33 mouse cellular contexts compared by ENCODE assay signal in the genomic region with DNA sequence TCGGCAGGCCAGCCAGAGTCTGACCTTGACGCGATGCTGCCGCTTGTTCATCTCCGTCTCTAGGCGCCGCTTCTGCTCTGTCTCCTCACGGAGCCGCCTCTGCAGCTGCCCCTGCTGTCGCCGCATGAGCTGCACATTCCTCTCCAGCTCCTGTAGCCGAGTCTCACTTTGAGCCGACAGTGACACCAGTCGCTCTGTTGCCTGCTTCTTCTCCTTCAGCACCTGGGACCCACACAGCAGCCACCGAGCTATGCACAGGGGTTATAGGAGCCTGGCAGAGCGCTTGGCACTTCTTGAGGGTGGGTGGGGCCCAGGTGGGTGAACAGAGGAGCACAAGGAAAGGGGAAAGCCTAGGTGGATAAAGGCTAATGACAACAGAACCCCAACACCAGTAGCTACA. TPM values are rescaled to one million over a fixed set of nuclear protein-coding genes. Genes with fewer than 3 reads are reported as not detected.
A peak's percentile ranks its signal among the peaks of the same experiment; 100 is the strongest.
DNase-seq lines count a peak whose midpoint lies in the region; ATAC-seq and TF ChIP-seq lines count a peak whose summit lies in the region.
"Had no signal": no experiment of that assay in that cellular context is flagged by ENCODE, and none has a peak within 500 bp of the region (broad histone marks: within the 10 kb centered on the region; RNA-seq: fewer than 3 reads in every experiment).

No protein-coding gene starts in this region.

- H3K9me3 ChIP-seq in heart, embryonic 12.5 days (replicated peaks), result no peaks in the 10 kb centered on the region
- H3K9me3 ChIP-seq in heart, postnatal 0 days (replicated peaks; ENCODE audit: control insufficient read depth, low read length), result no peaks in the 10 kb centered on the region
- H3K9me3 ChIP-seq: embryonic facial prominence, embryonic 12.5 days; embryonic facial prominence, embryonic 15.5 days; G1E; hindbrain, embryonic 10.5 days; hindbrain, embryonic 13.5 days; intestine, embryonic 15.5 days had no signal

- ATAC-seq in heart, embryonic 12.5 days (ENCODE audit: insufficient number of reproducible peaks, low FRiP score), result no peak
- ATAC-seq in heart, postnatal 0 days (ENCODE audit: insufficient read depth, low read depth), result peak; percentile 30; the same call in 1 of the 2 replicates
- ATAC-seq: forebrain, embryonic 14.5 days; forebrain, postnatal 0 days; hindbrain, embryonic 16.5 days; intestine, embryonic 15.5 days; Patski had no signal

- no peak overlapping the region for H3K9ac ChIP-seq in heart, adult 2 months (ENCODE audit: low read depth, low read length)
- H3K9ac ChIP-seq in heart, embryonic 12.5 days, result no peak overlapping the region
- H3K9ac ChIP-seq in heart, postnatal 0 days (replicated peaks; ENCODE audit: low read depth, low read length), result no peak overlapping the region
- H3K9ac ChIP-seq: embryonic facial prominence, embryonic 12.5 days; embryonic facial prominence, embryonic 15.5 days; forebrain, postnatal 0 days; hindbrain, embryonic 13.5 days; intestine, embryonic 15.5 days had no signal

- TF ChIP-seq POLR2A in heart, adult 2 months (IDR thresholded peaks at IDR 0.05; ENCODE audit: insufficient read depth, low read depth, low read length), result no peak

- H3K36me3 ChIP-seq in heart, adult 2 months (ENCODE audit: control insufficient read depth, insufficient read depth, low read length), result no peaks in the 10 kb centered on the region
- peaks cover 56% of the 10 kb centered on the region for H3K36me3 ChIP-seq in heart, embryonic 12.5 days
- peaks cover 25% of the 10 kb centered on the region for H3K36me3 ChIP-seq in heart, postnatal 0 days (replicated peaks; ENCODE audit: control insufficient read depth, insufficient read depth, low read length)

- WGBS in heart, adult 2 months, result 70% methylated on average over 16 of the region's 16 CpGs
- WGBS in heart, embryonic 12.5 days, result 44% methylated on average over 16 of the region's 16 CpGs
- 62% methylated on average over 16 of the region's 16 CpGs for WGBS in heart, postnatal 0 days

- no peaks in the 10 kb centered on the region for H3K4me1 ChIP-seq in heart, adult 2 months (ENCODE audit: control insufficient read depth, insufficient read depth, low read length)
- H3K4me1 ChIP-seq in heart, embryonic 12.5 days (replicated peaks), result 0 out of 2 replicates have a peak, but pooled peaks cover 3% of the 10 kb centered on the region
- H3K4me1 ChIP-seq in heart, postnatal 0 days (ENCODE audit: control insufficient read depth, insufficient read depth), result no peaks in the 10 kb centered on the region
- H3K4me1 ChIP-seq: embryonic facial prominence, embryonic 12.5 days; embryonic facial prominence, embryonic 15.5 days; hindbrain, embryonic 10.5 days; hindbrain, embryonic 13.5 days; intestine, embryonic 15.5 days had no signal

- intact Hi-C loops in heart, adult 2 months (cut with DNase I), result no loop called here
- intact Hi-C loops in heart, postnatal 36 days (cut with DNase I), result no loop called here
- intact Hi-C loops in heart, postnatal 14 days (cut with DNase I), result no loop called here

- no peak overlapping the region for H3K27ac ChIP-seq in heart, adult 2 months
- no peak overlapping the region for H3K27ac ChIP-seq in heart, embryonic 12.5 days (ENCODE audit: poor library complexity, severe bottlenecking)
- H3K27ac ChIP-seq in heart, postnatal 0 days (ENCODE audit: low read depth), result no peak overlapping the region
- H3K27ac ChIP-seq: embryonic facial prominence, embryonic 12.5 days; embryonic facial prominence, embryonic 15.5 days; hindbrain, embryonic 10.5 days; hindbrain, embryonic 13.5 days; intestine, embryonic 15.5 days had no signal

- TF ChIP-seq CTCF in heart, adult 2 months (IDR thresholded peaks at IDR 0.05), result no peak
- TF ChIP-seq CTCF in heart, postnatal 0 days (IDR thresholded peaks at IDR 0.05; ENCODE audit: low read depth), result no peak

- H3K79me2 ChIP-seq in heart, adult 2 months (replicated peaks; ENCODE audit: control insufficient read depth, insufficient read depth, low read length), result no peaks in the 10 kb centered on the region

- H3K4me3 ChIP-seq in heart, adult 2 months, result no peak overlapping the region
- no peak overlapping the region for H3K4me3 ChIP-seq in heart, embryonic 12.5 days
- H3K4me3 ChIP-seq in heart, postnatal 0 days (ENCODE audit: low read depth, low read length), result no peak overlapping the region
- H3K4me3 ChIP-seq: embryonic facial prominence, embryonic 12.5 days; embryonic facial prominence, embryonic 15.5 days; hindbrain, embryonic 10.5 days; hindbrain, embryonic 13.5 days; intestine, embryonic 15.5 days had no signal

- peak overlapping the region; percentile 5 for H3K4me2 ChIP-seq in heart, embryonic 12.5 days
- no peak overlapping the region for H3K4me2 ChIP-seq in heart, postnatal 0 days (ENCODE audit: low read depth, low read length)
- H3K4me2 ChIP-seq: embryonic facial prominence, embryonic 12.5 days; embryonic facial prominence, embryonic 15.5 days; hindbrain, embryonic 13.5 days; intestine, embryonic 15.5 days had no signal

- no peaks in the 10 kb centered on the region for H3K27me3 ChIP-seq in heart, adult 2 months (ENCODE audit: control insufficient read depth, insufficient read depth, low read length)
- no peaks in the 10 kb centered on the region; the same call in 1 of the 2 replicates for H3K27me3 ChIP-seq in heart, embryonic 12.5 days (replicated peaks)
- H3K27me3 ChIP-seq in heart, postnatal 0 days (ENCODE audit: control insufficient read depth, insufficient read depth, low read length), result no peaks in the 10 kb centered on the region
- H3K27me3 ChIP-seq: CH12.LX; embryonic facial prominence, embryonic 12.5 days; embryonic facial prominence, embryonic 15.5 days; hindbrain, embryonic 13.5 days; intestine, embryonic 15.5 days; Patski had no signal

- no peak for TF ChIP-seq EP300 in heart, adult 2 months (IDR thresholded peaks at IDR 0.05; ENCODE audit: insufficient read depth, low read depth, low read length)
- TF ChIP-seq EP300 in heart, postnatal 0 days (IDR thresholded peaks at IDR 0.05; ENCODE audit: low read depth), result no peak

- DNase-seq in heart, adult 11 months, result peak; percentile 67
- no peak for DNase-seq in heart, adult 2 months
- no peak for DNase-seq in heart, postnatal 36 days
- peak; percentile 26 for DNase-seq in heart, postnatal 0 days (ENCODE audit: low spot score)
- no peak for DNase-seq in heart, postnatal 14 days
- DNase-seq in right cerebral cortex, postnatal 14 days, result no peak
- DNase-seq: adrenal gland, postnatal 10 days; adrenal gland, postnatal 36 days; B cell, adult 2 months; cerebellum, adult 11 months; cerebellum, adult 2 months; cerebellum, adult 9-11 months; cerebellum, postnatal 25 days; forebrain, postnatal 0 days; gastrocnemius, postnatal 10 days; gastrocnemius, postnatal 36 days; kidney, adult 11 months; kidney, adult 8-10 months had no signal

RNA-seq across cellular contexts. Expression of a gene that starts 12.8 kb away (rescaled TPM):
- total RNA-seq in heart, adult 2 months (2021), result 1 to 10 TPM; 1.2 to 1.3 TPM
- 0.80 and 0.94 TPM in 2 replicates for polyA plus RNA-seq in heart, adult 2 months (2012; rRNA removed)
- 4.0 and 4.1 TPM in 2 replicates for polyA plus RNA-seq in heart, embryonic 12.5 days (2016; fragmentation: Nextera tagmentation; extraction: Ambion mirVana)
- total RNA-seq in heart, postnatal 36 days (2021), result 1 to 10 TPM; 1.4 to 2.0 TPM
- 1.7 and 2.0 TPM in 2 replicates for total RNA-seq in heart, postnatal 0 days (2014; rRNA removed; ENCODE audit: low replicate concordance)
- polyA plus RNA-seq in heart, postnatal 0 days (2015; fragmentation: Nextera tagmentation; extraction: Ambion mirVana), result 0.92 and 0.93 TPM in 2 replicates
- total RNA-seq in heart, postnatal 14 days (2021), result 1 to 10 TPM; 2.2 to 2.5 TPM

RNA-seq across cellular contexts. Expression of a gene that starts 29.9 kb away (rescaled TPM):
- 10 to 100 TPM in 1 of 2 experiments, 1 to 10 TPM in 1; 6.8 to 10.4 TPM for total RNA-seq in heart, adult 2 months (2021)
- polyA plus RNA-seq in heart, adult 2 months (2012; rRNA removed), result 30.5 and 55.2 TPM in 2 replicates
- not detected in 2 replicates for polyA plus RNA-seq in heart, embryonic 12.5 days (2016; fragmentation: Nextera tagmentation; extraction: Ambion mirVana)
- 10 to 100 TPM in 1 of 2 experiments, 1 to 10 TPM in 1; 2.2 to 12.4 TPM for total RNA-seq in heart, postnatal 36 days (2021)
- total RNA-seq in heart, postnatal 0 days (2014; rRNA removed; ENCODE audit: low replicate concordance), result not detected in 2 replicates
- polyA plus RNA-seq in heart, postnatal 0 days (2015; fragmentation: Nextera tagmentation; extraction: Ambion mirVana), result 0.11 and 0.41 TPM in 2 replicates
- total RNA-seq in heart, postnatal 14 days (2021), result 10 to 100 TPM in 1 of 2 experiments, 1 to 10 TPM in 1; 5.0 to 24.7 TPM
- total RNA-seq: CH12.LX; common myeloid progenitor, adult 5-6 weeks; forebrain, postnatal 0 days; granulocyte monocyte progenitor cell, adult 5-6 weeks had no signal
- polyA plus RNA-seq: embryonic facial prominence, embryonic 12.5 days; forebrain, embryonic 14.5 days; forebrain, postnatal 0 days; G1E; heart, embryonic 16.5 days; hindbrain, embryonic 10.5 days; intestine, embryonic 15.5 days had no signal

RNA-seq across cellular contexts. Expression of a gene that starts 40.2 kb away (rescaled TPM):
- total RNA-seq in heart, adult 2 months (2021), result 10 to 100 TPM; 18.1 to 19.0 TPM
- 16.4 and 21.9 TPM in 2 replicates for polyA plus RNA-seq in heart, adult 2 months (2012; rRNA removed)
- polyA plus RNA-seq in heart, embryonic 12.5 days (2016; fragmentation: Nextera tagmentation; extraction: Ambion mirVana), result 7.5 and 7.7 TPM in 2 replicates
- 10 to 100 TPM; 17.1 to 17.4 TPM for total RNA-seq in heart, postnatal 36 days (2021)
- total RNA-seq in heart, postnatal 0 days (2014; rRNA removed; ENCODE audit: low replicate concordance), result 0.04 and 3.4 TPM in 2 replicates
- polyA plus RNA-seq in heart, postnatal 0 days (2015; fragmentation: Nextera tagmentation; extraction: Ambion mirVana), result 9.4 and 11.6 TPM in 2 replicates
- 10 to 100 TPM; 13.8 to 14.8 TPM for total RNA-seq in heart, postnatal 14 days (2021)

RNA-seq across cellular contexts. Expression of a gene that starts 40.2 kb away (rescaled TPM):
- total RNA-seq in heart, adult 2 months (2021), result under 1 TPM in 1 of 2 experiments, not detected in 1; 0.10 TPM
- polyA plus RNA-seq in heart, adult 2 months (2012; rRNA removed), result 0.20 and 0.31 TPM in 2 replicates
- 4.4 and 4.9 TPM in 2 replicates for polyA plus RNA-seq in heart, embryonic 12.5 days (2016; fragmentation: Nextera tagmentation; extraction: Ambion mirVana)
- under 1 TPM in 1 of 2 experiments, not detected in 1; 0.14 TPM for total RNA-seq in heart, postnatal 36 days (2021)
- not detected in 2 replicates for total RNA-seq in heart, postnatal 0 days (2014; rRNA removed; ENCODE audit: low replicate concordance)
- 0.05 TPM in 1 of 2 replicates, not detected in the other for polyA plus RNA-seq in heart, postnatal 0 days (2015; fragmentation: Nextera tagmentation; extraction: Ambion mirVana)
- under 1 TPM; 0.12 to 0.24 TPM for total RNA-seq in heart, postnatal 14 days (2021)
- total RNA-seq: common myeloid progenitor, adult 5-6 weeks; gastrocnemius, postnatal 36 days; granulocyte monocyte progenitor cell, adult 5-6 weeks had no signal

RNA-seq across cellular contexts. Expression of a gene that starts 42.8 kb away (rescaled TPM):
- under 1 TPM; 0.03 to 0.09 TPM for total RNA-seq in heart, adult 2 months (2021)
- 0.20 TPM in 1 of 2 replicates, not detected in the other for polyA plus RNA-seq in heart, adult 2 months (2012; rRNA removed)
- 7.7 and 8.5 TPM in 2 replicates for polyA plus RNA-seq in heart, embryonic 12.5 days (2016; fragmentation: Nextera tagmentation; extraction: Ambion mirVana)
- total RNA-seq in heart, postnatal 36 days (2021), result under 1 TPM; 0.11 to 0.19 TPM
- total RNA-seq in heart, postnatal 0 days (2014; rRNA removed; ENCODE audit: low replicate concordance), result 2.2 and 4.2 TPM in 2 replicates
- polyA plus RNA-seq in heart, postnatal 0 days (2015; fragmentation: Nextera tagmentation; extraction: Ambion mirVana), result 0.74 and 1.2 TPM in 2 replicates
- 1 to 10 TPM in 1 of 2 experiments, under 1 TPM in 1; 0.29 to 1.2 TPM for total RNA-seq in heart, postnatal 14 days (2021)
- total RNA-seq: gastrocnemius, adult 18-20 months had no signal

Comparison
In these comparisons a context has a peak if more than half of its experiments do, and no peak if none do; other contexts are left out.
1. DNase-seq: peak in heart, adult 11 months (single experiment) and heart, postnatal 0 days (single experiment); none in heart, adult 2 months (0 of 2), heart, postnatal 36 days (0 of 2), heart, postnatal 14 days (0 of 2) and right cerebral cortex, postnatal 14 days (single experiment).